Mouse (Mus musculus) brain, embryonic 14.5 days (tissue): ENCODE measurements around the gene Rpl15. TPM values are rescaled to one million over a fixed set of nuclear protein-coding genes. Genes with fewer than 3 reads are reported as not detected.
A peak's percentile ranks its signal among the peaks of the same experiment; 100 is the strongest.
"Not testable (repeated sequence)": the region's sequence is repeated elsewhere in the genome, so short reads cannot be mapped to it uniquely, and the experiment has no call there.

ENCODE experiments used
- DNase-seq: peaks from one replicate; pipeline ENCODE4 v3.0.0-alpha.2; 2011; ENCODE audit warnings: low read depth
- CTCF ChIP-seq: fragments of 200-500 bp; IDR thresholded peaks from 2 replicates; pipeline ENCODE4 v1.5.1; 2012; ENCODE audit warnings: inconsistent platforms, mild to moderate bottlenecking, moderate library complexity, borderline replicate concordance; ENCODE audit not compliant: insufficient read depth, insufficient read length; ENCODE audit errors: extremely low read depth
- POLR2A ChIP-seq: fragments of 200-500 bp; IDR thresholded peaks from 2 replicates; pipeline ENCODE4 v1.6.1; 2012; ENCODE audit warnings: mild to moderate bottlenecking, inconsistent platforms, borderline replicate concordance; ENCODE audit not compliant: poor library complexity, insufficient read depth, insufficient read length, severe bottlenecking; ENCODE audit errors: extremely low read depth
- polyA plus RNA-seq: library from polyadenylated mRNA; depleted of rRNA; stranded (reverse); fragments of >200 nt; gene quantifications from 2 replicates; pipeline ENCODE4 v1.2.3, GENCODE M21; 2012; rRNA removed

Gene Rpl15
- polyA plus RNA-seq, 1 experiment: 787 TPM

GRCm38 (mm10) chr14:18238131-18238749 lies 33.0 kb downstream of the Rpl15 start:
- TF ChIP-seq CTCF (no peak), POLR2A (peak; percentile 67; the same call in 1 of the 2 replicates)
- DNase-seq: peak; percentile 98

- no peak for DNase-seq
- TF ChIP-seq CTCF (no peak), POLR2A (no peak)
Measured at GRCm38 (mm10) chr14:18237381-18237780, 33.8 kb downstream of the Rpl15 start.

GRCm38 (mm10) chr14:18236496-18237235 lies 34.5 kb downstream of the Rpl15 start:
- not testable (repeated sequence) for DNase-seq

GRCm38 (mm10) chr14:18233981-18234960 lies 36.9 kb downstream of the Rpl15 start:
- no peak for DNase-seq
- TF ChIP-seq CTCF: no peak
- TF ChIP-seq POLR2A: no peak

- no peak for TF ChIP-seq CTCF
- TF ChIP-seq POLR2A: no peak
- DNase-seq: no peak
Measured at GRCm38 (mm10) chr14:18233076-18233475, 38.1 kb downstream of the Rpl15 start.

- DNase-seq: not testable (repeated sequence)
Measured at GRCm38 (mm10) chr14:18231866-18232265, 39.3 kb downstream of the Rpl15 start.

GRCm38 (mm10) chr14:18229751-18230150 lies 41.4 kb downstream of the Rpl15 start:
- not testable (repeated sequence) for DNase-seq

GRCm38 (mm10) chr14:18226181-18226580 lies 45.0 kb downstream of the Rpl15 start:
- DNase-seq: peak; percentile 48

- DNase-seq: not testable (repeated sequence)
Measured at GRCm38 (mm10) chr14:18225431-18225830, 45.8 kb downstream of the Rpl15 start.

- no peak for DNase-seq
- TF ChIP-seq CTCF: no peak
- no peak for TF ChIP-seq POLR2A
Measured at GRCm38 (mm10) chr14:18221977-18222376, 49.2 kb downstream of the Rpl15 start.

Other genes starting within 250 kb of the Rpl15 start
- 3.3 and 5.0 TPM in 2 replicates for gene Nr1d2, start 32.3 kb downstream of the Rpl15 start, polyA plus RNA-seq
- 26.1 and 28.8 TPM in 2 replicates for gene Nkiras1, start 255 bp downstream of the Rpl15 start, polyA plus RNA-seq
- 135 and 149 TPM in 2 replicates for gene Ube2e1, start 60.5 kb upstream of the Rpl15 start, polyA plus RNA-seq